Mouse (Mus musculus): ENCODE data around the gene Kcnk6. TPM values are rescaled to one million over a fixed set of nuclear protein-coding genes. Genes with fewer than 3 reads are reported as not detected.
"Not testable (repeated sequence)": the region's sequence is repeated elsewhere in the genome, so short reads cannot be mapped to it uniquely, and the experiment has no call there.

Gene Kcnk6
- total RNA-seq, 2 experiments from 2014 or later: 2.9 to 3.5 TPM

GRCm38 (mm10) chr7:29247314-29247700 lies 15.0 kb upstream of the Kcnk6 start:
- peak; percentile 85 for DNase-seq (ENCODE audit: low spot score in 2 of 2)

DNA sequence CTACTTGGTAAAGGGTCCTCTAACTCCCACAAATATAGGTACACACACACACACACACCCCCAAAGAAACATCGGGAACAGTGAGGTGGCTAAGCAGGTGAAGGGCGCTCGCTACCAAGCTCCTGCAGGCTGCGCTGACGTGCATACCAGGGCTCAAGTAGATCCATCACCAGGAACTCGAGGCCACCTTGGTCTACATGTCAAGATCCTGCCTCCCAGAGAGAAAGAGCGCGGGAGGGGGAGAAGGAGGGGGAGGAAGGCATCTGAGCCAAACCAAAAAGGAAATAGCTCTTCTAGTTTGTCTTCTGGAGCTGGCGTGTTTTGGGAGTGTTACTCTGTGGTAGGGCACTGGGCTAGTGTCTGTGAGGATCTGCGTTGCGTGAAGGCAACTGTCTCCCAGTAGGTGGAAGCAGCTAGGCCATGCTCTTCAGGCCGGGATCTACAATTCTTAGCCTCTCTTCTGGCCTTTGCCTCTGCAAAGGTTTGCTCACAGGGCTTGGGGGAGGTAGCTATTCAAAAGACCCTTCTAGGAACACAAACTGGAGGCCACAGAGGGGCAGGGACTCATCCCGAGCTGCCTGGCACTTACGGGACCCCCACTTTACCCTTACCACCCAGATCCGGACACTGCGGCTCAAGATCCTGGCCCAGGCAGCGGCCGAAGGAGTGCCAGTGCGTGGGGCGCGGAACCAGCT lies 14.5 kb upstream of the Kcnk6 start:
- no peak for DNase-seq (ENCODE audit: low spot score in 2 of 2)

DNA sequence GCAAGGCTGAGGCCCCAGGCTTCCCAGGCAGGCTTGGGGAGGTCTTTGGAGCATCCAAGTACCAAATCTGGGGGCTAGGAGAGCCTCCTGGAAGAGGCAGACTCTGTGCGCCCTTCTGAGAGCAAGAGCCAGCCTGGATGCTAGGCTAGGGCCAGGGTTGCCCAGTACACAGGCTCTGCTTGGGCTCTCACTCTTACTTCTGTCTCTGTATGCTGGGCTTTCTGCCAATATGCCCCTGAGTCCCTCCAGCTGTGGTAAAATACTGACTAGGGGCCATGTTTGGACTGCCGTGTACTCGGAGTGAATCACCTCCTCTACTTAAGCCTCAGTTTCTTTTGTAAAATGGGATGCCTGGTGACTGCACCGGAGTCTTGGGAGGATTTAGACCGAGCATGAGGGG lies 13.7 kb upstream of the Kcnk6 start:
- DNase-seq (ENCODE audit: low spot score in 2 of 2): no peak

DNA sequence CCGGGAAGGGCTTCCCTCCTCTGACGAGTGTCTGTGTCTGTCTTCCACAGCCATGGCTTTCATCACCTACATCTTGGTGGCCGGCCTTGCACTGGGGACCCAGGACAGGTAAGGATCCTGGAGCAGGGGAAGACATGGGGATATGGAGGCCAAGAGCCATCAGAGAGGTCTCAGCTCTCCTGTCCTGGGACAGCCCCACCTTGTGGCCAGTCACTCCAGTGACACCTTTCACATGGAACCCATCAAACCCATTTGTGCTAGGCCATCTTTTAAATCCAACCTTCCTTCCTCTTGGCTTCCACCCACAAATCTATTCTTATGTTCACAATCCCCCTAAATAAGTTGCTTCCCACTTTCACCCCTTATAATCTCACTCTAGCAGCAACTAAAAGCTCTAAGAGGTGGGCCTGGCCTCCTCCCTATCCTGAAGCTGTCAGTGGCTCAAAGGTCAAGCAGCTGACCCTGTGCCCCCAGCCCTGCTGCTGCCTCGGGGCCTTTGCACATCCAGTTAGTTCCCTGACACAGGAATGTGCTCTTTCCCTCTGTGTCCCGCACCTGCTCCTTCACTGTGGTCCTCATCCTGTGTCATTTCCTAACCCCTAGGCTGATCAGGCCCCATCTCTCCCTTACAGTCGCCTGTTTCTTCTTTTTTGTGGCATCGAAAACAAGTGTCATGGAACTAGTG lies 12.6 kb upstream of the Kcnk6 start:
- DNase-seq (ENCODE audit: low spot score in 2 of 2): no peak

GRCm38 (mm10) chr7:29238019-29238967 lies 6.0 kb upstream of the Kcnk6 start, which contains the start of gene Yif1b:
Yif1b (plus strand) TSS chr7:29238329.
- peak; percentile 95 to 96 for DNase-seq (ENCODE audit: low spot score in 2 of 2)

DNA sequence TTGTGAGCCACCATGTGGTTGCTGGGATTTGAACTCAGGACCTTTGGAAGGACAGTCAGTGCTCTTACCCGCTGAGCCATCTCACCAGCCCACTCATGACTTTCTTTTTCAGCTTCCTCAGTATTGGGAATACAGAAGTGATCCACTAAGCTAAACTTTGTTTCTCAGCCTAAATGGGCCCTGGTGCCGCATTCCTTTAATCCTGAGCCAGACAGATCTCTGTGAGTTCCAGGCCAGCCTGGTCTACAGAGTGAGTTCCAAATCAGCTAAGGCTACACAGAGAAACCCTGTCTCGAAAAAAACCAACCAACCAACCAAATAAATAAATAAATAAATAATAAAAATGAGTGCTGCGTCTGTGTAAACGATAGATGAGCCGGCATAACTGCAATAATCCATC lies 5.3 kb upstream of the Kcnk6 start:
- peak in 1 of 2 experiments; percentile 26 for DNase-seq (ENCODE audit: low spot score in 2 of 2)

GRCm38 (mm10) chr7:29236593-29236992 lies 4.3 kb upstream of the Kcnk6 start:
- DNase-seq (ENCODE audit: low spot score in 2 of 2): no peak

DNA sequence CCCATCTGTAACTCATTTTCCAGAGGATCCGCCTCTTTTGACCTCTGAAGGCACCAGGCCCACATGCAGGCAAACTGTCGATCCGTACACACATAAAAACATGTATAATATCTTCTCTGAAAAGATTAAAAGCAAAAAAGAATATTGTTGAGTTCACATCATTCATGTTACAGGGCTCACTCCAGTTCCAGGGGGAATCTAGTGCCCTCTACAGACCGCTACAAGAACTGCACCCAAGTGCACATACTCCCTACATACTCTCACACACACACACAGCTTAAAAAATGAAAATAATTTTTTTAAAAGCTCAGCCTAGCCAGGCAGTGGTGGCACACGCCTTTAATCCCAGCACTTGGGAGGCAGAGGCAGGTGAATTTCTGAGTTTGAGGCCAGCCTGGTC lies 2.3 kb upstream of the Kcnk6 start:
- peak in 1 of 2 experiments; percentile 25 for DNase-seq (ENCODE audit: low spot score in 2 of 2)

DNA sequence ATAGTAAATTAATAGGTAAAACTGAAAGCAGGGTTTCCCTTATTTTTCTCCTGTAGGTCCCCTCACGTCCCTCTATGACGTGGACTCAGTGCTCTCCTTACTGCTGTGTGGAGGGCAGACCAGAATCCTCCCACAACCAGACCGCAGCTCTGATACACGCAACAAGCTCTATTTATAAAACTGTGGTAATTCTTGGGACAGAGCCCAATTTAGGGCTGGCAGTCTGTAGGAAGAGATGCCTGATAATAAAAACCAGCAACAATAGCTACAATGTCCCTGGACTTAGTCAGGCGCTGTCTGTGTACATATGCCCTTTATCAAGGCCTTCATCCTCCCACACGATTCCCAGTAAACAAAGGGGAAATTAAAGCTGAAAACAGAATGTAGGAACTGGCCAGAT lies 1.4 kb upstream of the Kcnk6 start:
- DNase-seq (ENCODE audit: low spot score in 2 of 2): no peak

DNA sequence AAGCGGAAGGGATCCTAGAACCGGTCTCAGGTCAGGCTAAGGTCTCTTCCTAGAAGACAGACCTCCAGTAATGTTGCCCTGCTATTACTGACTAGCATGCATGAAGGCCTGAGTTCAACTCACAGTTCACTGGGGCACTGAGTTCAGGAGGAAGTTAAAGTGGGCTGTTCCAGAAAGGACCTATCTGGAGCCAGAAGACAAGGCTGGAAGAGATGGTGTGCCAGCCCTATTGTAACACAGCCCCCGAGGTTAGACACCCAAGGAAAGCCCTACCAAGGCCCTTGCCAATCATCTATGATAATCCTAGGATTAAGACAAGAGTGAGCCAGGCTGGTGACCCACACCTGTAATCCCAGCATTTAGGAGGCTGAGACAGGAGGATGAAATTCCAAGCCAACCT lies 798 bp downstream of the Kcnk6 start:
- no peak for DNase-seq (ENCODE audit: low spot score in 2 of 2)

- no peak for DNase-seq (ENCODE audit: low spot score in 2 of 2)
These were observed 1.8 kb downstream of the Kcnk6 start for GRCm38 (mm10) chr7:29230560-29230959.

DNA sequence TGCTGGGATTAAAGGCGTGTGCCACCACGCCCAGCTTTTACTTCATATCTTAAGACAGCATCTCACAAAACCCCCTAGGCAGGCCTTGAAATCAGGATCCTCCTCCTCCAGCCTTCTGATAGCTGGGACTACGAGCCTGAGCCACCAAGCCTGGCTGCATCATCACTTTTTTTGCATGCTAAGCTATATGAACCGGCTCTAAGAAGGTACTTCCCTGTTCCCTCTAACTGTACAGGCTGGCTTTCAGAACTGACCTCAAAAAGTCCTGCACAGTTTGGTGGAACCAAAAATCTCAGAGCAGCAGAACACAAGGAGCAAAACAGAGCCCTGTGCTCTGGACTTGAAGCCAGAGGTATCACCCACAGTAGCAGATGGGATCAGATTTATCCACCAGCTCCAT lies 4.1 kb downstream of the Kcnk6 start:
- no peak for DNase-seq (ENCODE audit: low spot score in 2 of 2)

- DNase-seq (ENCODE audit: low spot score in 2 of 2): no peak
These were observed 6.8 kb downstream of the Kcnk6 start for GRCm38 (mm10) chr7:29225520-29225919.

DNA sequence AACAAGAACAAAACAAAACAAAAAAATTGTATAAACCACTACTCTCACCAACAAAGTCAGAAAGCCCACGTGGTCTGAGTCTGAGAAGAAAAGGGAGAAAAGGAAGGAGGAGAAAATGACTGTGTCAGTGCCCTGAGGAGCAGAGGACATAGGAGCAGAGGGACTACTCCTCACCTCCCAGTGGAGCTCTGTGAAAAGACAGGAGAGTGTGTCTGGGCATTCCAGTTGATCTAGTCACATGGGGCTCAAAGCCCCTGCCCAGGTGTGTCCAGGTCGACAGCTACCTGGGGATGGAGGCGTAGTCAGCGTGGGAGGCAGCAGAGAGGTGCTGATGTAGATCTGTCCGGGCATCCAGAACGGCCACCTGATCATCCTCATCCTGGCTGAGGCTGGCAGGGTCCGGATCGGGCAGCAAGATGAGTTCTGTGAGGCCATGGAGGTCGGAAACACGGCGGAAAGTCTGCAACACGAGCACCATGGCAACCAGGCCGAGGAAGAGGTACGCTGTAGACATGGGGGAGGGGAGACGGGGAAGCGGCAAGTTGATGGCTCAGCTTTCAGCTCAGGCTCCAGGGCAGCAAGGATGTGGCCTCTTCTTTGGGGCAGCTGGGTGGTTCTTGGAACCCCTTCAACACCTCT lies 7.4 kb downstream of the Kcnk6 start:
- no peak for DNase-seq (ENCODE audit: low spot score in 2 of 2)

GRCm38 (mm10) chr7:29214846-29215245 lies 17.5 kb downstream of the Kcnk6 start:
- no peak for DNase-seq (ENCODE audit: low spot score in 2 of 2)

DNA sequence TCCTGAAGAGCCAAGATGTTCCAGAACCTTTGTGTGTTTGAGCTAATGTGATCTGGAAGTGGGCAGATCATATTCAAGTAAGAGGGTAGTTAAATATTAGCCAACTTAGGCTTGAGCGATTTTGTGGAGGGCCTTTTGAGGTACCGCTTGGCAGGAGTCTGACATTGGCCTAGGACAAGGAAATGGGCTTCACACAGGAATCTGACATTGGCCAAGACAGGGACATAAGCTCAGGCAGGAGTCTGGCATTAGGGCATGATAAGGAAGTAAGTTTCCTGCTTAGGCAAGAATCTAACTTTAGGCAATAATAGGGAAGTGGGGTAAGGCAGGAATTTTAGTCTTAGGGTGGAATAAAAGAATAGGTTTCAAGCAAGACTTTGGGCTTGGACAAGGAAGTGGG lies 18.1 kb downstream of the Kcnk6 start:
- no peak for DNase-seq (ENCODE audit: low spot score in 2 of 2)

- DNase-seq (ENCODE audit: low spot score in 2 of 2): peak in 1 of 2 experiments; percentile 31
These were observed 18.6 kb downstream of the Kcnk6 start, which contains the start of gene Catsperg1 for GRCm38 (mm10) chr7:29213675-29214082. Catsperg1 (minus strand) TSS chr7:29214035.

GRCm38 (mm10) chr7:29212775-29213560 lies 19.3 kb downstream of the Kcnk6 start:
- not testable (repeated sequence) for DNase-seq (ENCODE audit: low spot score in 2 of 2)

DNA sequence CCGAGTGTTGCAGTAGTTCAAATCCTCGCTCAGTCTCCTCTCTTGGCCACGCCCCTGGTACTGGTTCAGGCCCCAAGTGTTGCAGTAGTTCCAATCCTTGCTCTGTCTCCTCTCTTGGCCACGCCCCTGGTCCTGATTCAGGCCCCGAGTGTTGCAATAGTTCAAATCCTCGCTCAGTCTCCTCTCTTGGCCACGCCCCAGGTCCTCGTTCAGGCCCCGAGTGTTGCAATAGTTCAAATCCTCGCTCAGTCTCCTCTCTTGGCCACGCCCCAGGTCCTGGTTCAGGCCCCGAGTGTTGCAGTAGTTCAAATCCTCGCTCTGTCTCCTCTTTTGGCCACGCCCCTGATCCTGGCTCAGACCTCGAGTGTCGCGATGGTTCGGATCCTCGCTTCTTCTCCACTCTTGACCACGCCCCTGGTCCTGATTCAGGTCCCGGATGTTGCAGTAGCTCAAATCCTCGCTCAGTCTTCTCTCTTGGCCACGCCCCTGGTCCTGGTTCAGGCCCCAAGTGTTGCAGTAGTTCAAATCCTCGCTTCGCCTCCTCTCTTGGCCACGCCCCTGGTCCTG lies 20.0 kb downstream of the Kcnk6 start:
- DNase-seq (ENCODE audit: low spot score in 2 of 2): no peak
